Mouse (Mus musculus) embryonic fibroblast, embryonic 13.5 days (primary cell): ENCODE measurements at regions not wholly inside any gene's neighbourhood (a gene's known extent, or its start where the extent isn't known, plus 50 kb on each side); places are given as distances from the start of the nearest gene placed in this dataset.

Experiments used
- H3K27ac ChIP-seq: 2 replicates; pipeline ENCODE4 v1.5.1; 2012; ENCODE audit warnings: low read length, control low read depth, inconsistent platforms; ENCODE audit not compliant: insufficient read depth
- H3K4me1 ChIP-seq: 2 replicates; pipeline ENCODE4 v1.6.1; 2011; ENCODE audit warnings: low read length; ENCODE audit not compliant: control insufficient read depth, insufficient read depth
- H3K4me3 ChIP-seq: 2 replicates; pipeline ENCODE4 v1.5.1; 2011; ENCODE audit warnings: mild to moderate bottlenecking, control low read depth, low read length; ENCODE audit not compliant: insufficient read depth
- CTCF ChIP-seq: IDR thresholded peaks from 2 replicates; pipeline ENCODE4 v1.5.1; 2011; ENCODE audit warnings: mild to moderate bottlenecking, control low read depth, low read length, moderate library complexity, borderline replicate concordance; ENCODE audit not compliant: insufficient read depth
- POLR2A ChIP-seq: IDR thresholded peaks from 2 replicates; pipeline ENCODE4 v1.6.1; 2011; ENCODE audit warnings: low read depth, mild to moderate bottlenecking, control low read depth, low read length, moderate library complexity

DNA sequence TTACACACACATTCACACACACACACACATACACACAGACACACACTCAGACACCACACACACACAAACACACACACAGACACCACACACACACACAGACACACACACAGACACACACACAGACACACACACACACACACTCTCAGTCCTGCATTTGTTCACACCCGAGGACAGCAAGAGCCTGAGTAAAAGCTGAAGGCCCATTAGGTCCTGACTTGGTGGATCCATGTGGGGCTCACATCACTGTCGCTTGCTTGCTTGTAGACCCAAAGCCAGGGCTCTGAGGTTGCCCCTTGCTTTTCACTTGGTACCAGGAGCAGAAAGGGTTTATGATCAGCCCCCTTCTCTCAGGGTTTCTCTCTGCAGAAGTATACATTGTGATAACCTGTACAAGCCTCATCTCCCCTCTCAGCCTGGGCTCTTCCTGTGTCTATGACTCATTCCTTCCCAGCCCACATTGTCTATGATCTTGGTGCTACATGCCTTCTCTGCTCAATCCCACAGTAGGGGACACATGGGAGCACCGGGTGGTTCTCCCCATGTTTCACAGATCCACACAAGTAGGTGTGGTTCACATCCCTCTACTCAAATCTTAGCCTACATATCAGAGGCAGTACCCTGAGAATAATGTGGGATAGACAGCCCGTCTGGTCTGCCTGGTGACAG is 378.8 kb downstream of the Fam19a5 start:
- Histone ChIP-seq H3K4me1 (no peaks in the 10 kb centered on the region), H3K4me3 (no peak overlapping the region)

GRCm38 (mm10) chr15:87923906-87924305 is 379.8 kb downstream of the Fam19a5 start:
- H3K27ac ChIP-seq, result no peak overlapping the region
- no peaks in the 10 kb centered on the region for H3K4me1 ChIP-seq
- TF ChIP-seq CTCF (no peak), POLR2A (no peak)
- H3K4me3 ChIP-seq, result no peak overlapping the region

More for the DNA sequence above, 378.8 kb downstream of the Fam19a5 start:
- H3K27ac ChIP-seq, result no peak overlapping the region
- no peak for TF ChIP-seq POLR2A
- no peak for TF ChIP-seq CTCF

DNA sequence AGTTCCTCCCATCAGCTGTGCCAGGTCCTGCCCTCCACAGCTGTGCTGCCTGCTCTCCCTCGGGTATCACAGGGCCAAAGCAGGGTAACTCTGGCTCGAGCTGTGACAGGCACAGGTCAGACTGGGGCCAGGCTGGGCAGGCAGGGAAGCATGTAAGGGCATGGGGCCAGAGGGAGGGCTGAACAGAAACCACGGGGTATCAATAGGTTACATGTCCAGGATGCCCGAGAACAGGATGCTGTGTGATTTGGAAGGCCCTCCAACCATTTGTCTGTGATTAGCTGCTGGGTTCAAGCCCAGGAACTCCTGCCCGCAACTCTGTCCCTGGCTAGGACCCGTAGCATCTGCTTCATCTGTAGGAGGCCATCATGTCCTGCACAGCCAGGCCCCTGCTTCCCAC is 391.9 kb downstream of the Fam19a5 start:
- Histone ChIP-seq H3K27ac (no peak overlapping the region), H3K4me3 (no peak overlapping the region), H3K4me1 (no peaks in the 10 kb centered on the region)
- TF ChIP-seq CTCF, result no peak
- TF ChIP-seq POLR2A, result no peak

DNA sequence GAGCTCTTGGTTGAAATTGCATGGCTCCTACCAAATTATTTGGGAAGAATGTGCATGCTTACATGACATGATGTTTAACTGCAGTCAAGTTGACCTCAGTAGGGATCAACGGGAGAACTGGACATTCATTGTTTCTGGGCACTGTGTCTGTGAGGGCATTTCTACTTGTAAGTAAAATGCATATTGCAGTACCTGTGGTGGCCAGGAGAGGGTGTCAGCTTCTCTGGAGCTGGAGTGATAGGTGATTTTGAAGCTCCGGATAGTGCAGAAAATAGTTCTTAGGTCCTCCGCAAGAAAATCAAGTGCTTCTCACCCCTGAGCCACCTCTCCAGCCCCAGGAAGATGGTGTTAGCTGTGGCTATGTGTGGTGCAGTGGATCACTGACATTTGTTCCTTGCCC is 396.7 kb downstream of the Fam19a5 start:
- Histone ChIP-seq H3K27ac (no peak overlapping the region), H3K4me3 (no peak overlapping the region), H3K4me1 (no peaks in the 10 kb centered on the region)
- TF ChIP-seq CTCF (no peak), POLR2A (no peak)

- TF ChIP-seq POLR2A (no peak), CTCF (no peak)
- no peaks in the 10 kb centered on the region for H3K4me1 ChIP-seq
Measured at GRCm38 (mm10) chr15:87952531-87952930, 408.4 kb downstream of the Fam19a5 start.

DNA sequence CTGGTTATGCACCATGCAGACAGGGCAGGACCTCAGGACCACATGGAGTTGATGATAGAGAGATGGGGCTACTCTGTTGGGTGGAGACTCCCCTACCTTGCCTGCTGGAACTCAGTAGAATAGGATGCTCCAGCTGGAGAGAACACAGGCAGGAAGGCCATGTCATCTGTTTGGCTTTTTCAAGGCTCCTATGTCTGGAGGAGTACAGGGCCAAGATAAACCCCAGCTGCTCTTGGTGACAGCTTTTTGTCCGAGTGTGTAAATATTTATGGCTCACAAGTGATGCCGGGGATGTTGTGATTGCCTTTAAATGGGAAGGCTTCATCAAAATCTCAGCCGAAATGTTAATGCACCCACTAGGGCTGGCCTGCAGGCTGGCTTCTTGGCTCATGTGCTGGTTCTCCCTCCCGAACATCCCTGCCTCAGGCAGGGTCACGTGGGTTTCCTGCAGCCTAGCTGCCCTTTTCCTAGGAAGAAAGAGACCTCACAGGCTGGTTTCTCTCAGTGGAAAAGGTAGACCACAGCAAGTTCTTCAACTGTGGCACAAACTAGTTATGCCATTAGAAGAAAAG is 411.7 kb downstream of the Fam19a5 start:
- Histone ChIP-seq H3K27ac (no peak overlapping the region), H3K4me1 (no peaks in the 10 kb centered on the region), H3K4me3 (no peak overlapping the region)
- TF ChIP-seq CTCF, result no peak
- no peak for TF ChIP-seq POLR2A

More at GRCm38 (mm10) chr15:87952531-87952930, 408.4 kb downstream of the Fam19a5 start:
- Histone ChIP-seq H3K4me3 (no peak overlapping the region), H3K27ac (no peak overlapping the region)

- H3K4me3 ChIP-seq, result no peak overlapping the region
- no peak for TF ChIP-seq POLR2A
- TF ChIP-seq CTCF, result no peak
- no peak overlapping the region for H3K27ac ChIP-seq
- no peaks in the 10 kb centered on the region for H3K4me1 ChIP-seq
Measured at GRCm38 (mm10) chr15:87958866-87959265, 414.8 kb downstream of the Fam19a5 start.

- Histone ChIP-seq H3K4me1 (no peaks in the 10 kb centered on the region), H3K27ac (no peak overlapping the region), H3K4me3 (no peak overlapping the region)
- TF ChIP-seq POLR2A, result no peak
- TF ChIP-seq CTCF, result no peak
Measured at GRCm38 (mm10) chr15:87972641-87973040, 428.5 kb downstream of the Fam19a5 start.

- Histone ChIP-seq H3K4me1 (no peaks in the 10 kb centered on the region), H3K4me3 (no peak overlapping the region), H3K27ac (no peak overlapping the region)
- no peak for TF ChIP-seq CTCF
- no peak for TF ChIP-seq POLR2A
Measured at GRCm38 (mm10) chr15:87987322-87987985, 443.4 kb downstream of the Fam19a5 start.

DNA sequence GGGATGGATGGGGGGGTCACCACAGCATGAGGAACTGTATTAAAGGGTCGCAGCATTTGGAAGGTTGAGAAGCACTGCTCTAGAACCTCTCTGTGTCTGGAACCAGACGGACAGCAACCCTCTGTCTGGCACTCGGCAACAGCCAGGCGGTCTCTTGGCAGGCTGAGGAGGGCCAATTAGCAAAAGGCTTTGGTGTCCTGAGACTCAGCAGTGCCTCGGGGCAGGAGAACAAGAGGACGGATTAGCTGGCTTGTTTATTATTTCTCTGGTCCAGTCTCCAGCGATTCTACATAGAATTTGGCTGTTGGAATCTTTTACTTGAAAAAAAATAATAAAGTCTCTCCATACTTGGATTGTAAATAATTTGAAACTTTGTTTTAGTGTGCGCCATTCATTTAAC is 450.4 kb downstream of the Fam19a5 start:
- TF ChIP-seq CTCF, result no peak
- no peak for TF ChIP-seq POLR2A
- Histone ChIP-seq H3K4me3 (no peak overlapping the region), H3K27ac (no peak overlapping the region), H3K4me1 (no peaks in the 10 kb centered on the region)

- Histone ChIP-seq H3K27ac (no peak overlapping the region), H3K4me3 (no peak overlapping the region), H3K4me1 (no peaks in the 10 kb centered on the region)
- TF ChIP-seq POLR2A, result no peak
- TF ChIP-seq CTCF, result no peak
Measured at GRCm38 (mm10) chr15:88017076-88017475, 473.0 kb downstream of the Fam19a5 start.
